Mouse (Mus musculus): Measurements from ENCODE around the gene Dgki.

DNA sequence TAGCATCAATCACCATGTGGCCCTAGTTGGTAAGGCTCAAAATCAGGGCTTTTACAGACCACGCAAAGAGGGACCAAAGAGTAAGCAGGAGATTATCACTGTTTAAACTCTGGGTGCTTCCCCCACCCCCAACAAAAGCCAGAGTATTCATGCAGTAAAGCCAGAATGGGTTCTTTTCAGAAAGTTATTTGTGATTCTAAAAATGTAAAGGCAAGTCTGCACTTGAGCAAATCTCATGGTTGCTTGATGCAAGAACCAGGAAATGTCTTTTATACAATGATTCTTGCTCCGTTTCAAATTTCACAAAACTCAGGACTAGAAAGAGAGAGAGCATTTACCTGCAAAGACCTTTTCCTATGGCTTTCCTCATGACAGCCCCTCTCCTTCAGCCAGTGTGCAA, 7.9 kb downstream of the Dgki start:
- no peak for TF ChIP-seq POLR2A (IDR thresholded peaks at IDR 0.05; ENCODE audit: insufficient read depth, low read length)
- TF ChIP-seq CTCF (IDR thresholded peaks at IDR 0.05; ENCODE audit: low read depth, low read length) = no peak
